Mouse (Mus musculus) intestine, embryonic 16.5 days (tissue): ENCODE data around the gene Olfr33. TPM values are rescaled to one million over a fixed set of nuclear protein-coding genes. Genes with fewer than 3 reads are reported as not detected.

Experiments
- ATAC-seq: fragments of 200-750 bp; cut with Nextera tagmentation; 2 replicates; pipeline ENCODE4 v1.8.0; 2017; ENCODE audit warnings: moderate TSS enrichment, moderate library complexity
- H3K27ac ChIP-seq: fragments of 300-500 bp; sonication (generic); 2 replicates; pipeline ENCODE4 v1.5.1; 2014; ENCODE audit warnings: mild to moderate bottlenecking, low read length
- H3K27me3 ChIP-seq: fragments of 300-500 bp; sonication (generic); replicated peaks from 2 replicates; pipeline ENCODE4 v1.6.1; 2014; ENCODE audit warnings: low read length, control low read depth, mixed read lengths; ENCODE audit not compliant: control insufficient read depth, insufficient read depth
- H3K36me3 ChIP-seq: fragments of 300-500 bp; sonication (generic); 2 replicates; pipeline ENCODE4 v1.6.1; 2014; ENCODE audit warnings: low read length, control low read depth; ENCODE audit not compliant: control insufficient read depth, insufficient read depth
- H3K4me1 ChIP-seq: fragments of 300-500 bp; sonication (generic); 2 replicates; pipeline ENCODE4 v1.6.1; 2014; ENCODE audit warnings: low read length, control low read depth, mixed read lengths; ENCODE audit not compliant: control insufficient read depth, insufficient read depth
- H3K4me2 ChIP-seq: fragments of 300-500 bp; sonication (generic); 2 replicates; pipeline ENCODE4 v1.6.1; 2014; ENCODE audit warnings: low read depth, low read length, control low read depth
- H3K4me3 ChIP-seq: fragments of 300-500 bp; sonication (generic); 2 replicates; pipeline ENCODE4 v1.5.1; 2014; ENCODE audit warnings: mild to moderate bottlenecking, low read length
- H3K9ac ChIP-seq: fragments of 300-500 bp; sonication (generic); 2 replicates; pipeline ENCODE4 v1.6.1; 2014; ENCODE audit warnings: low read depth, low read length
- H3K9me3 ChIP-seq: fragments of 300-500 bp; sonication (generic); 2 replicates; pipeline ENCODE4 v1.6.1; 2016; ENCODE audit warnings: low read length, control low read depth; ENCODE audit not compliant: control insufficient read depth
- WGBS: fragments of 180-500 bp; shearing (Covaris S2); extraction: QIAGEN DNeasy Blood & Tissue Kit; methylation state at CpG from one replicate; pipeline ENCODE4 v1.1.7; 2014; 5-methylcytosine and 5-hydroxymethylcytosine counted together
- polyA plus RNA-seq: library from polyadenylated mRNA; unstranded; fragments of >200 nt; fragmentation: Nextera tagmentation; extraction: Ambion mirVana; gene quantifications from 2 replicates; pipeline ENCODE4 v1.2.1, GENCODE M21; 2015

Gene Olfr33
- not detected in 2 replicates for polyA plus RNA-seq

GRCm38 (mm10) chr7:102718970-102719369, at the start of gene Olfr33:
Gene Olfr33 (minus strand): TSS chr7:102719070.
- 47% methylated on average over 1 of the region's 1 CpGs for WGBS
- Histone ChIP-seq H3K27ac (no peak within 1 kb of the TSS), H3K4me2 (no peak within 1 kb of the TSS)

DNA sequence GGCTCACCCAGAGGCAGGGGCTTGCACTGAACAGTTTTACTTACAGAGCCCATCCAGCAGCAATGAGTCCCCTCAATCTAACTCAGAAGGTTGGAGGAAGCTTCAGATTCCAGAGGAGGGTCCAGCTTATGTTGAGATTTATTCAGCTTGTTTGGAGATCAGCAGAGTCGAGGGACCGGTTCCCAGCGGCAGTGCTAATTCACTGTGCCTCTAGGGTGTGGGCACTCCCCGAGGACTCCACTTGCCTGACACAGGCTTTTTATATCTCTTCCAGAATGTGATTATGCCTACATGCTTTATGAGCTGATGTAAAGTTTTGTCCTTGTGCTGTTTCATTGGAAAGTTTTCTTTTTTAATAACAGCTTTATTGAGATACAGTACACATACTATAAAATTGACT, 40.4 kb upstream of the Olfr33 start, which contains the start of the genes Olfr560 and Olfr78:
TSS of gene Olfr560 (minus strand) at position 101 of the 400 bp plus-strand sequence.
TSS of gene Olfr78 (minus strand) at position 206 of the 400 bp plus-strand sequence.
- Histone ChIP-seq H3K27me3 (no peaks in the 10 kb centered on the region), H3K9me3 (no peaks in the 10 kb centered on the region), H3K36me3 (no peaks in the 10 kb centered on the region), H3K9ac (no peak within 1 kb of the TSS), H3K4me3 (no peak within 1 kb of the TSS), H3K4me2 (no peak within 1 kb of the TSS), H3K4me1 (no peaks in the 10 kb centered on the region), H3K27ac (no peak within 1 kb of the TSS)
- 68% methylated on average over 4 of the region's 4 CpGs for WGBS
- ATAC-seq, result no peak

More at GRCm38 (mm10) chr7:102718970-102719369, at the start of gene Olfr33:
- H3K36me3 ChIP-seq, result no peaks in the 10 kb centered on the region
- no peaks in the 10 kb centered on the region for H3K4me1 ChIP-seq
- no peaks in the 10 kb centered on the region for H3K27me3 ChIP-seq
- no peak within 1 kb of the TSS for H3K9ac ChIP-seq
- H3K4me3 ChIP-seq, result no peak within 1 kb of the TSS
- no peaks in the 10 kb centered on the region for H3K9me3 ChIP-seq
- ATAC-seq, result no peak

DNA sequence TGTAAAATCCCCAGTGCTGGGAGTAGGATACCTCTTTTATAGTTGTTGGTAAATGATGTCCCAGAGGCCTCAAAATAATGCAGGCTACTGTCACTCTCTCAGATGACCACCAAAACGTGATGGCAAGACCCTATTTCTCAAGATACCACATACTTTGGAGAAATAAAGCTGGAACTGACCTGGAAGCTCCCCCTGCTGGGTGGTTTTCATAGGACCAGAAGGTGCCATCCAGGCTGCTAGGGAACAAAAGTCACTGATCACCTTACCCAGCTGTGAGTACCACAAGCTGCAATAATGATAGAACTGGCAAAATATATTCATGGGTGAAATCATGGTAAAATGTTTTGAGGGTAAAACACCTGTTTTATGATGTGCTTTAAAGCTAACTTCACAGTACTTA, 33.2 kb upstream of the Olfr33 start:
- no peaks in the 10 kb centered on the region for H3K27me3 ChIP-seq
- no peaks in the 10 kb centered on the region for H3K36me3 ChIP-seq
- 15% methylated on average over 1 of the region's 1 CpGs for WGBS
- H3K27ac ChIP-seq, result no peak overlapping the region
- ATAC-seq, result no peak
- no peaks in the 10 kb centered on the region for H3K9me3 ChIP-seq
- no peak overlapping the region for H3K9ac ChIP-seq
- no peak overlapping the region for H3K4me2 ChIP-seq
- H3K4me3 ChIP-seq, result no peak overlapping the region
- no peaks in the 10 kb centered on the region for H3K4me1 ChIP-seq

GRCm38 (mm10) chr7:102737705-102738104, 18.8 kb upstream of the Olfr33 start:
- Histone ChIP-seq H3K4me1 (no peaks in the 10 kb centered on the region), H3K9me3 (no peaks in the 10 kb centered on the region), H3K27me3 (no peaks in the 10 kb centered on the region), H3K36me3 (no peaks in the 10 kb centered on the region), H3K9ac (no peak overlapping the region), H3K27ac (no peak overlapping the region), H3K4me2 (no peak overlapping the region), H3K4me3 (no peak overlapping the region)
- no peak for ATAC-seq
- WGBS, result 36% methylated on average over 2 of the region's 2 CpGs

GRCm38 (mm10) chr7:102733793-102734192, 14.9 kb upstream of the Olfr33 start:
- ATAC-seq, result no peak
- no peaks in the 10 kb centered on the region for H3K27me3 ChIP-seq

DNA sequence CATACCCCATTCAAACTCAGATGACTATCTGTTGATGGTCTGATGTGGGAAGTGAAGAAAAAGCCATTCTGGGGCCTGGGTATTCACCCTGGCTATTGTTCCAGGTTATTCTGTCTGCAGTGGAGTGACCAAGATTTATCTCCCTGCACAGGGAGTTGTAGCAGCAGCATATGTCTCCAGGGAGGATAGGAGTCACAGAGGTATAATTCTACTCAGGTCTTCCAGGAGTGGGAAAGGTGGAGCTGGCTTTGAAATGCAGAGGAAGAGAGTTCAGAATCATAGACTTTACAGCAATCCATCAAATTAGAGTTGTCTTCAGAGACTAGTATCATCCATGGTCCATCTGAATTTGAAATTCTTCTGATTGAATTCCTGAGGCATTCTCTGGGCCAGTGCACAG, 8.5 kb upstream of the Olfr33 start, which contains the start of gene Olfr559:
TSS of gene Olfr559 (minus strand) at position 101 of the 400 bp plus-strand sequence.
- no peaks in the 10 kb centered on the region for H3K4me1 ChIP-seq
- no peaks in the 10 kb centered on the region for H3K27me3 ChIP-seq
- no peak within 1 kb of the TSS for H3K4me3 ChIP-seq
- no peak within 1 kb of the TSS for H3K27ac ChIP-seq
- H3K9ac ChIP-seq, result no peak within 1 kb of the TSS
- ATAC-seq, result no peak
- no peaks in the 10 kb centered on the region for H3K36me3 ChIP-seq
- no peaks in the 10 kb centered on the region for H3K9me3 ChIP-seq
- no peak within 1 kb of the TSS for H3K4me2 ChIP-seq

More at GRCm38 (mm10) chr7:102733793-102734192, 14.9 kb upstream of the Olfr33 start:
- WGBS, result 44% methylated on average over 1 of the region's 1 CpGs
- Histone ChIP-seq H3K9ac (no peak overlapping the region), H3K4me2 (no peak overlapping the region), H3K27ac (no peak overlapping the region), H3K36me3 (no peaks in the 10 kb centered on the region), H3K4me1 (no peaks in the 10 kb centered on the region), H3K9me3 (no peaks in the 10 kb centered on the region), H3K4me3 (no peak overlapping the region)

GRCm38 (mm10) chr7:102701915-102702314, 17.0 kb downstream of the Olfr33 start, which contains the start of gene Olfr558:
Gene Olfr558 (plus strand): TSS chr7:102702215.
- ATAC-seq, result no peak
- H3K4me2 ChIP-seq, result no peak within 1 kb of the TSS
- no peaks in the 10 kb centered on the region for H3K4me1 ChIP-seq
- no peak within 1 kb of the TSS for H3K4me3 ChIP-seq
- no peak within 1 kb of the TSS for H3K27ac ChIP-seq
- no peak within 1 kb of the TSS for H3K9ac ChIP-seq
- no peaks in the 10 kb centered on the region for H3K9me3 ChIP-seq
- no peaks in the 10 kb centered on the region for H3K27me3 ChIP-seq
- H3K36me3 ChIP-seq, result no peaks in the 10 kb centered on the region

- Histone ChIP-seq H3K9me3 (no peaks in the 10 kb centered on the region), H3K9ac (no peak overlapping the region), H3K4me2 (no peak overlapping the region), H3K27ac (no peak overlapping the region), H3K4me1 (no peaks in the 10 kb centered on the region), H3K36me3 (no peaks in the 10 kb centered on the region), H3K27me3 (no peaks in the 10 kb centered on the region), H3K4me3 (no peak overlapping the region)
- WGBS, result 91% methylated on average over 7 of the region's 7 CpGs
- no peak for ATAC-seq
Measured at GRCm38 (mm10) chr7:102698461-102698860, 20.4 kb downstream of the Olfr33 start.

DNA sequence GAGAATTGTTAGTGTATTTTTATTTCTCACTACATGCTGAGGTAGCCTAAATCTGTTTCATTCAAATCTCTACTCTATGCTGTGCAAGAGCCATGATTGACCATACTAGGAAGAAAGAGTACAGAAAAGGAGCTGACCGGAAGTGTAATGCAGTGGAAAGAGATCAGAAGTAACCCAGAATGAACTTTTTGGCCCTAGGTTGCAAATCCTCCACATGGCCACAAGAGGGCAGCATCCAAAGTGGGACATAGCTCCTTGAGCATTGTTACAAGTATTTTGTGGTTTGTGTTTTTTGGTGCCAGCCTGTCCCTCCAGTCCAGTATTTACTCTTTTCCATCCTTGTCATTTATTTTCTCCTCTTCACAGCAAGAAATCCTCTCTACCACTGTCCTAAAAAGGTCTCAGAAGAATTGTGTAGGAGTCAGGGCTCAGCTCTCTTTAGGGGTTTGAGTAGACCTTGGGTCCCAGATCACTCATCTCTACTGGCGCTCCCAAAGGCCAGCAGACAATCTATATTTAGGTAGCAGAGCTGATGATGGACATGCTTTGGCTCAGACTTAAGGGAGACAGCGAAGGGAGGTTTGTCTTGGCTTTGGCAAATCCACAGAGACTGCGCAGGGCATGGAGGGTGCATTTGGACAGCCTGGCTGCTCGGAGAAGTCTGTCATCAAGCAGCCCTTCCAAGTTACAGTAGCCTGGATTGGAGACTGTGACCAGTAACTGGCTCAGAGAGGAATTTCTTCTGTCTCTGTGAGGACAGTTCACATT, 23.3 kb downstream of the Olfr33 start, which contains the start of gene Olfr557:
TSS of gene Olfr557 (plus strand) at position 553 of the 768 bp plus-strand sequence.
- H3K9ac ChIP-seq, result no peak within 1 kb of the TSS
- H3K27ac ChIP-seq, result no peak within 1 kb of the TSS
- no peaks in the 10 kb centered on the region for H3K4me1 ChIP-seq
- no peak within 1 kb of the TSS for H3K4me3 ChIP-seq
- no peak within 1 kb of the TSS for H3K4me2 ChIP-seq
- no peak for ATAC-seq
- no peaks in the 10 kb centered on the region for H3K9me3 ChIP-seq
- H3K36me3 ChIP-seq, result no peaks in the 10 kb centered on the region
- 77% methylated on average over 5 of the region's 5 CpGs for WGBS
- no peaks in the 10 kb centered on the region for H3K27me3 ChIP-seq
